Mouse (Mus musculus) neutrophil, adult 5-6 weeks (primary cell): Measurements from ENCODE around the gene Ppp2r2d. TPM values are rescaled to one million over a fixed set of nuclear protein-coding genes. Genes with fewer than 3 reads are reported as not detected.

Experiments
- ATAC-seq: fragments of 151-379, 151-347 bp; 2 replicates; pipeline ENCODE4 v1.8.0; 2017; ENCODE audit warnings: mild to moderate bottlenecking, moderate TSS enrichment; ENCODE audit not compliant: insufficient number of reproducible peaks, poor library complexity, low FRiP score, severe bottlenecking; ENCODE audit errors: extremely low read depth
- total RNA-seq: library from RNA; stranded (forward); fragments of 200-1000 nt; gene quantifications from 2 replicates; pipeline ENCODE4 v1.2.3, GENCODE M21; 2017

The Ppp2r2d gene
- total RNA-seq = 48.0 and 58.1 TPM in 2 replicates

- peak; percentile 79 for ATAC-seq
These were observed at the start of gene Ppp2r2d, which contains the start of gene Mapk1ip1 for GRCm38 (mm10) chr7:138845544-138846391. Gene Ppp2r2d, plus strand, starts transcription at chr7:138846079. Gene Mapk1ip1, minus strand, starts transcription at chr7:138846273.

GRCm38 (mm10) chr7:138803386-138803785 is 42.5 kb upstream of the Ppp2r2d start:
- no peak for ATAC-seq

DNA sequence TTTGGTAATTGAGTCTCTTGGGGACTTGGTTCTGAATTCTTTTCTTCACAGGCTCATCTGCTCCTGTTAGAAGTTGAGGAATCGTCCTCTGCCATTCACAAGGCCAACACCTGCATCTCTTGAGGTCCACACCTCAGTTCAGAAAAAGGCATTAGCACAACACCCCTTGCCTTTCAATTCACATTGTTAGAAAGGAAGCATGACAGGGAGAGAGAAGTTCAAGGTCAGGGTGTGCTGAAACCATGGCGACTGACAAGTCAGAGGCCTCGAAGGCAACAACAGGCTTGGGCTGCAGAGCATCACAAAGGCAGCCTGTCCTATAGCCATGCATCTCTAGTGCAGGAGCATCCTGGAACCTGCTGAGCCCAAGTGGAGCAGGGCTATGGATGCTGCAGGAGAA is 38.7 kb upstream of the Ppp2r2d start:
- ATAC-seq = no peak

DNA sequence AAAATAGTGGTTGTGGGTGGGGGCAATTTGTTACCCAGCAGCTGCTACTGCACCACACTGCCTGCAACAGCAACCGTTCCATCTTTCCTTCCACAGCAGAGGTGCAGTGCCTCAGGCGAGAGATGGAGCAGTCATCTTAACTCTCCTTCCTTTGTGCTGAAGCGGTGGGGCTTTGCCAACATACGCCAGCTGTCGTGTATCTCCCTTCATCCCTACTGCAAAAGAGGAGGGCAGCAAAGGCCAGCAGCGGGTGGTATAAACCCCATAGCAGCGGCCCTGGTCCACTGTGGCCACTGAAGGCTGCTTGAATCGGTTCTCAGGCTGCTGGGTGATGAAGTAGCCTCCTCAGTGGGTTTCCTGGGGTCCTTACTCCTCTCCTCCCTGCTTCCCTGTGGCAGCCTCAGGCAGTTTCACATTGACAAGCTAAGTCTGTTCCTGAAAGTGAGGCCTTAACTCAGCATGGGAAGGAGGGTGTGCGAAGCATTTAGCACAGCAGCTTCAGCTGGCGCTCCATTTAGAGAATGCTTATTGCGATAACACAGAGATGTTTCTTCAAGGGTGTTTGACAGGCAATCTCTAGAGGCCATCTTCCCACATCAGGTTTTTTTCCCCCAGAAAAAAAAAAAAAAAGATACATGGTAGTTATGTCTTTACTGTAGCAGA is 32.5 kb upstream of the Ppp2r2d start:
- ATAC-seq = no peak

DNA sequence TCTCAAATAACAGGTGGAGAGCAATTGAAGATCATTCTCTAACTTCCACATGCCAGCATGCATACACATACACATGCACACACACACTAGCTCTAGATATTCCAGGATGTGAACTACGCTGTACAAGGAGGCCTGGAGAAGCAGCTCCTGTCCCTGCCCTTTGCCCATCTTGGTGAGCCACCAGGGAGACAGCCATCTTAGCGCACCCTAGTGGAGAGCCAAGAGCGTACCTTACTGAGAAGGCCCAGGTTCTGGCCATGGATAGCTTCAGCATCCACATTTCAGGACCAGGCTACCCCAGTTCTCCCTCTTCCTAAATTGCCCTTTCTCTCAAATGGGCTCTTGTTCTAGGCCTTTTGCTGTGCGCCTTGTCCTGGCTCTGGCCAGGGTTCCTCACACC is 27.6 kb upstream of the Ppp2r2d start:
- ATAC-seq = no peak

- ATAC-seq = no peak
These were observed 21.5 kb upstream of the Ppp2r2d start for GRCm38 (mm10) chr7:138824423-138824822.

DNA sequence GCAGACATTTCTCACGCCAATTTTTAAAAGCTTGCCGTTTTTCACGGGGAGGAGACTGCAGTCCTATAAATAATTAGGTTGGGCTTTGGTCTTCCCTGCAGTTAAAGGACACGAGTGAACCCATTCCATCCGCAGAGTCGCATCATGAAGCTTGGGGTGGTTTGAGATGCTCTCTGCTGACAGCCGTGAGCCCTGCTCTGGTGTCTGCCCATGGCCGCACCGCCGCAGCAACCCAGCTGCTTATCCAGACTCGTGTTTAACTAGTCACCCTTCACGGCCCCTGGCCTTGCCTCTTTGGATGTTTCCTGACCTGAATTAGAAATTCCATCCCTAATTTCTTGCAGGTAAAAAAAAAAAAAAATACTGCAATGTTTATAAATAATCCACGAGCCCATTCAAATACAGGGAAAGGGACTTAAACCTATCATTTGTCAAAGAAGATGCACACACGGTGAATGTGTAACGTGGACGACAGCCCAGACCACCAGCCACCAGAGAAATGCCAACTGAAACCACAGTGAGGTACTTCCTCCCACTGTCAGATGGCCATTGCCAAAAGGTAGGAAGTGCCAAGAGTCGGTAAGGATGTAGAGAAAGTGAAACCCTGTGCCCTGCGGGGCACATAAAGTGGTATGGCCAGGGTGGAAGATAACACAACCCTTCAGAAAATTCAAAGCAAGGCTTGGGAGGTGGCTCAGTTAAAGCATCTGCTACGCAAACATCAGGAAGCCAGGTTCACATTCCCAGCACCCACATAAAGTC is 20.7 kb upstream of the Ppp2r2d start:
- no peak for ATAC-seq

DNA sequence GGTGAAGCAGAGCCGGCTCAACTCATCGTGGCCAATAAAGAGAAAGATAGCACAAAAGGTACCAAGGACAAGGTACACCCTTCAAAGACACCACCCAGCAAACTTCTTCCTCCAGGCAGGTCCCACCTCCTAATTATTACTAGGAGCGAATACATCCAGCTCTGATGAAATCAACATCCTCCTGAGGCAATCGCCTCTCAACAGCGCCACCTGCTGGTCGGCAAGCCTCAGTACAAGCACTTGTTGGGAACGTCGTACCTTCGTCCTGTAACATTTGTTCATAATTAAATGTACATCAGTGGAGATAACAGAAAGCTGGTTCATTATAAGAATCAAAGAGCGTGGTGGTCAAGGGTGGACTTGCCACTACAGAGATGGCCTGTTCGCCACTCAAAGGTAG is 18.1 kb upstream of the Ppp2r2d start:
- peak; percentile 59; the same call in 1 of the 2 replicates for ATAC-seq

DNA sequence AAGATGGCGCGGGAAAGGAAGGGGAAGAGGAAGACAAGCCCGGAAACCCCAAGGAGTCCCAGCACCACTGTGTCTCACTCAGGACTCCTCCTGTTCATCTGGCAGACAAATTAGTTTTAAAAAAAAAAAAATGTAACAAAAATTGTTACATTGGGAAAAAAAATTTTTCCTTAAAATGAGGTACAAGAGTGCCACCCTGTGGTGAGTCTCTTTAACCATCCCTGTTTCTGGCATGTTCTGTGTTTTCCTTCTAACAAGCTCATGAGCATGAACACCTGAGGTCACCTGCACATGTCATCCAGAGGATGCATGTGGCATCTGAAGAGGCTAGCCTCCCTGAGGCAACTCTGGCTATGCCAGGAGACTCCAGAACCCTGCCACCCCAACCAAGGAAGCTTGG is 10.9 kb upstream of the Ppp2r2d start:
- ATAC-seq = no peak

DNA sequence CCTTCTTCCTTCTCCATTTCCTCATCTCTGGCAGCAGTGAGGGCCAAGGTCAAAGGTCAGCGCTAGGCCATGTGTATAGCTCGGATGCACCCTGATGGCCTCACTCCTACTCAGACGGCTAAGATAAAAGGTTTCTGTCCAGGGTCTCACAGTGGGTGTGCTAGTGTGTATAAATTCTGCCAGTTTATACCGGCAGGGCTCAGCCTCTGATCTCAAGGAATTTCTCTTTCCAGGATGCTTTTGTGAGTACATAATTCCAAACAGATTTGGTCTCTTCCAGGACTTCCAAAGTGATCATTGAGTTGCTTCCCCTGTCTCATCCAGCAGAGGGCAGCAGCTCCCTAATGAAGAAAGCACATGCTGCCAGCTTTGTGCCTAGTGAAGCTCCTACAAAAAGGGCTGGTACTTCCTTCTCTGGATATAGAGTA is 5.3 kb upstream of the Ppp2r2d start:
- peak; percentile 69 for ATAC-seq

GRCm38 (mm10) chr7:138841436-138842151 is 4.3 kb upstream of the Ppp2r2d start:
- ATAC-seq = no peak

DNA sequence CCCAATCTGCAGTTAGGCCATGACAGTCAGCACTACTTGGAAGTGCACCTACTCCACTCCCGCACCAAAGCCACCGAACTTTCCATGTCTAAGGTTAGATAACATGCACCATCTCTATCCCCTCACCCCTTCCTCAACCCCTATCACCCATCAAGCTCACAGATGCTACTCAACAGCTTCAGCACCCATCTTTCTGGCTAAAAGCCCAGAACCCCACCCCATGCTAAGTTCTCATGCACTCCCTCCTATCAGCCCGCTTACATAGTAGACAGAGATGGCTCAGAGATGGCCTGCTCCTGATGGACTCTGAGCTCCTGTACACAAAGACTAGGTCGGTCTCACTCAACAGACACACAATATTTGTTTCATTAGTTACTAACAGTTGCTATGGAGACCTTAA is 2.5 kb upstream of the Ppp2r2d start:
- ATAC-seq = no peak

- ATAC-seq = no peak
These were observed 768 bp upstream of the Ppp2r2d start for GRCm38 (mm10) chr7:138845111-138845510.

GRCm38 (mm10) chr7:138846502-138846991 is 668 bp downstream of the Ppp2r2d start:
- no peak for ATAC-seq

GRCm38 (mm10) chr7:138847316-138848027 is 1.6 kb downstream of the Ppp2r2d start:
- no peak for ATAC-seq

GRCm38 (mm10) chr7:138848028-138848920 is 2.4 kb downstream of the Ppp2r2d start:
- ATAC-seq = no peak

- ATAC-seq = no peak
These were observed 4.2 kb downstream of the Ppp2r2d start for GRCm38 (mm10) chr7:138850083-138850482.
